Mouse (Mus musculus) adrenal gland, adult (tissue): ENCODE results near the gene Pld6.

Experiments
- DNase-seq, 2 experiments: peaks; one replicate each; pipeline ENCODE4 v3.0.0; 2022 to 2023; ENCODE audit warnings: low spot score in 1 of 2; ENCODE audit not compliant: inconsistent age in 2 of 2

The Pld6 gene

DNA sequence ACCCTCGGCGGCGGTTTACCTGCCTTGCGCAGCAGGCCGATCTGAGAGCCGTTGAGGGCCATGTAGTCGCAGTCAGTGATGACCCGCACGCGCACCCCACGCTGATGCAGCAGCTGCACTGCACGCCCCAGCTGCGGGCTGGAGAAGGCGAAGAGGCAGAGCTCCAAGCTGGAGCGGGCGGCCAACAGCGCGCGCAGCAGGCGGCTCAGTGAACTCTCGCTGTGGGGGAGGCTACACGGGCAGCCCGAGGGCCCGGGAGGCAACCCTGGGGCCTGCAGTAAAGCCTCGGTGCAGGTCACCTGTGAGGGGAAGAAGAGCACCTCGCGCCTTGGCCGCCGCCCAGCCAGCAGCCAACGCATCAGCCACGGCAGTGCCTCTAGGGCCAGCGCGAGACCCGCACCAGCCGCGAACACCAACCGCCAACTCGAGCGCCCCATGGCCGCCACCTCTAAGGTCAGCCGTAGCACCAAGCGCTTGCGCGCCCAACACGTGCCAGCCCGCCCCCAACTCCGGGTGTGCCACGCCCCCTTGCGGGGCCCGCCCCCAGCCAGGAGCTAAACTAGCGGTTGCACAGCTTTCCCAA lies at the start of gene Pld6:
TSS of gene Pld6 (minus strand) at position 447 of the 583 bp plus-strand sequence.
- DNase-seq = peak; percentile 58 to 77

DNA sequence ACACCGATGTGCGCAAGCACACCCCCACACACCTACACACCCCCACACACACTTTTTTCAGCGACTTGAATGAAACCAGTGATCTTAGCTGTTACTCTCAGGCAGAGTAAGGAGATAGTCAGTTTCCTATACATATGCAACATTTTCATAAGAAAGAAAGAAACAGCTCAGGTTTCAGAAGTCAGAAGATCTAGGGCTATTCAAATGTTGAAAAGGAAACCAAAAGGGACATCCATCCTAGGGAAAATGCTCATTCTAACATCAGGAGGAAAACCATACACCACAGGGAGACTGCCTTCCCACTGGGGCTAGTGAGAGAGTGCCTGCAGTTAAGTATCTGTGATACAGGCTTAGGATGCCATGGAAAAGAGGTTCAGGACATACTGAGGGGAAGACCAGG lies 34.2 kb upstream of the Pld6 start:
- peak in 1 of 2 experiments; percentile 24 for DNase-seq

DNA sequence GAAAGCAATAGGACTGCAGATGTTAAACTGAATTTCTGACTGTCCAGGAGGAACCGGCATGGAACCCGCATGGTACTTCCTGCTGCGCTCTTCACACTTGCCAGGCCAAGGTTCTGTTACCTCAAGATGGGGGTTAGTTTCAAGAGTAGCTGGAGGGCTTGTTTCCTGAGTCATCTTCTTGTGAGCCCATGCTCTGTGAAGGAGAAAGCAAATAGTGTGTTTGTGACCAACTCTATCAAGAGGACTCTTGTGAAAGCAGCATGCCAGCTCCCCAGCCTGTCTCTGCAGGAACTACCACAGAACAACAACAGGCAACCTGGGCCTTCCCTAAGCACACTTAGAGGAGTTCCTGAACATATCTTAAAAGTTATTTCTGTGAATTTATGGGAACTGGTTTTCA lies 30.5 kb upstream of the Pld6 start:
- DNase-seq = peak in 1 of 2 experiments; percentile 33

DNA sequence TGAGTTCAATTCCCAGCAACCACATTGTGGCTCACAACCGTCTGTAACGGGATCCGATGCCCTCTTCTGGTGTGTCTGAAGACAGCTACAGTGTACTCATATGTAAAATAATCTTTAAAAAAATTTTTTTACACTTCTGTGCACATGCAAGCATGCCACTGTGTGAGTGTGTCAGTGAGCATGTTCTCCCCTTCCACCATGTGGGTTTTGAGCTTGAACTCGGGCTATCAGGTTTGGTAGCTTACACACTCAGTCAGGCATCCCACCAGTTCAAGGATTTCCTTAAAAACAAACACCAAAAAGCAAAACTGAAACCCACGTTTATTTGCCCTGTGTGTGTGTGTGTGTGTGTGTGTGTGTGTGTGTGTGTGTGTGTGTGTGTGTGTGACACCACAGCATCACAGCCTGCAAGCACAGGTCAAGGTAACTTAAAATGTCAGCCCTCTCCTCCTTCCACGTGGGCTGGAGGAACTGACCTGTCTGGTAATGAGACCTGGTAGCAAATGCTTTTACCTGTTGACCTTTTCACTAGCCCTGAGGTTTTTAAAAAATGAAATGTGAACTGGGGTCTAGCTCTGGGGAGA lies 28.1 kb upstream of the Pld6 start:
- DNase-seq = peak in 1 of 2 experiments; percentile 67

DNA sequence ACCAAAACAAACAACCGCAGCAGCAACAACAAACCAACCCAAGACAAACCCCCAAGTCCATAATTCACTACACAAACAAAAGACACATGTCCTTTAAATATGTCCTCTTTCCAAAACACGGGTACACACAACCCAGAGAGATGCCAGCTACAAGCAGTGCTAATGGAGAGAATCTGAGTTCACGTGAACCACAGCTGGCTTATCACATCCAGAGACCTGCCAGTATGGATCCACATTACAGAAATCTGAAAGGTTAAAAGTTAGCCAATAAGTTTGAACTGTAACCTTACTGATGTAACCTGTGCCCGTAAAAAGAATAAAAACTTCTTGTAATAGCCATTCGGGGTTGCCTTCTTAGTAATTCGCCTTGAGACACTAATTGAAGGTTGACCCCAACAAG lies 27.5 kb upstream of the Pld6 start:
- peak in 1 of 2 experiments; percentile 59 for DNase-seq

DNA sequence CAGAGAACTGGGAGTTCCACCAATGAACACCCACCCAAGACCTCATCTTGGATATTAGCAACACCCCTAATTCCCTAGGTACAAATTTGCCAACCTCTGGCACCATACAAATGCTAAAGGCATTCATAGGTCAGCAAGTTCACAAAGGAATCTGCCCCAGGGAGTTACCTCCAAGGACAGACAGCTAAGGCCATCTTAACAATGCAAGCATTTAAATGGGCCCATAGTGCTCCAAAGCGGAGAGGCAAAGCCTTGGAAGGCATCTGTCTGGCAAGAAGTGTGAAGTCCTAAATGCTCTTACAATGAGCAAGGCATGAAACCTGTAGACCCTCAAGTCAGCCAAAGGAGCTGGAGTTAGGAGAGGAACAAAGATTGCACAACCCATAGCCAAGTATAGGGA lies 26.9 kb upstream of the Pld6 start:
- DNase-seq = no peak

DNA sequence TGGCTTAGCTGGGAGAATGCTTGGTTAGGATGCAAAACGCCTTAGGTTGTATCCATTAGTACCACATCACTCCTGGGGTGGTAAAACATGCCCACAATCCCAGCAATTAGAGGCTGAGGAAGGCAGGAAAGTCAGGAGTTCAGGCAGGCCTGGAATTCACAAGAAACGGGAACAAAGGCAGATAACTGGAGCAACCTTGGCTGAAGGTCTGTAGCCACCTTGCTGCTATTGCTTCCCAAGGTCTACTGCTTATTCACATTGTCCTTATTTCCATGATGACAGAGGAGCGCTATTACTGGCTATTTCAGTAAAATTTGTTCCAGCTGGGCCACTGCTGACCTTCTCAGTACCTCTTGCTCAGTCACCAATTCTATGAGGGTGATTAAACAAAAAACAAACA lies 25.8 kb upstream of the Pld6 start:
- DNase-seq = peak; percentile 60 to 87

DNA sequence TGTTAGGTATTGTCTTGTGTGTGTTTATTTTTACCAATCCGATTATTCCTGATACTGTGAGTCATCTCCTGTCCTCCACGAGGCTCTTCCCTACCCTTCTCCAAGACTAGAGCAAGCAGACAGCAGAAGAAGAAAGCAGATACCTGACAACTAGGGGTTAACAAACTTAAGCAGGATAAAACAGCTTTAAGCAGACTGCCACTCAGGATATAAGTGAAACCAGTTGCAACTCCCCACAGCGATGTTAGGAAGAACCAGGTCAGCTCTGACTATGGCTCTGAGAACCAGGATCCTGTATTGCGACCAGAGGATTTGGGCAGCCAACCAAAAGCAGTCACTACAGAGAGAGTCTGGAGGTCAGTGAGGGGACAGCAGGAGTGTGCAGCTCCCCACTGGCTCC lies 23.8 kb upstream of the Pld6 start:
- peak; percentile 28 to 76 for DNase-seq

DNA sequence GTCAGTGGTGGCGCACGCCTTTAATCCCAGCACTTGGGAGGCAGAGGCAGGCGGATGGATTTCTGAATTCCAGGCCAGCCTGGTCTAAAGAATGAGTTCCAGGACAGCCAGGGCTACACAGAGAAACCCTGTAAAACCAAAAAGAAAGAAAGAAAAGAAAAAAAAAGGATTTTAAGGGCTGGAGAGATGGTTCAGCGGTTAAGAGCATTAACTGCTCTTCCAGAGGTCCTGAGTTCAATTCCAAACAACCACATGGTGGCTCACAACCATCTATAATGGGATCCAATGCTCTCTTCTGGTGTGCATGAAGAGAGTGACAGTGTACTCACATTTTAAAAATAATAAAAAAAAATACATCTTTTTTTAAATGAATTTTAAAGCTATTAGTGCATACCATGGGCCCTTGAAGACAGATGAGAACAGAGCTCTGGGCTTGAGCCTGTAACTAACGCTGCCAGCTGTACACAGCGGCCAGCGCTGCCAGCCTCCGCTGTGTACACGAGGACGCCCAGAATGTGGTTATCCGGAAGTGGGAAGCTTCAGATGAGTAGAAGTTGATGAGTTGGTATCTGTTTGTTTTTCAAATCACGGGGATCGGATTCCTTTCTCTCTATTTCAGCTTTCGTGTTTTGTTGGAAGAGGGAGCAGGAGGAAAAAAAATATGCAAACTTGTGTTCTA lies 23.2 kb upstream of the Pld6 start:
- no peak for DNase-seq

DNA sequence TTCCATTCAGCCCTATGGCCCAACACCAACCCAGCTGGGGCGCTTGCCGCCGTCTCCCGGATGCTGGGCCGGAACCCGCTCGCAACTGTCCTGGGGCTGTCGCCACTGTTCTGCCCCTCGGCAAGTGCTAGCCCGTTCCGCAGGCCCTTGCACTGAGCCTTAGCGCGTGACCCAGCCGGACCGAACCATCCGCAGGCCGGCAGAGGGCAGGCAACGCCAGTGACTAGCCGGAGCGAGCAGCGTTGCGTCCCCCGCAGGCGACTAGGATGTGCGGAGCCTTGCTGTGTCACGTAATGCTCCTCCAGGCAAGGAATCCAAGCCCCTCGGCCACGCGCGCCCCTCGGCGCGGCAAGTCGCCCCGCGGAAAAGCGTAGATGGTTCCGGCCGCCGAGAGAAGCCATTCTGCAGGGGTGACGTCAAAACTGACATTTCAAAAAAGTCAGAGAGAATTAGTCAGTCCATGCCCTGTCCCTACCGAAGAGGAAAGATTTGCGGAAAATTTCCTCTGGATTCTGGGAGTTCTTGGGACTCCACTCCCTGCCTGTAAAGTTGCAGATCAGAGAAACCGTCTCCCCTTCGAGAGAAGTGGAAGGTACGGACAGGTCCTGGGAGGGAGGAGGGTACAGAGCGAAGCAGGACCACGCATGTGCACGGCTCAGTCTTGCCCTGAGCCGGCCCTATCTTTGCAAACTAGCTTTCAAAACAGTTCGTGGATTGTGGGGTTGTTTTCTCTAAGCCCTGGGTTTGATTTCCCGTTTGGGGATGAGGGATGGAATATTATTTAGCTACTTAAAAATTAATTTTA lies 22.4 kb upstream of the Pld6 start, which contains the start of gene Flcn:
TSS of gene Flcn (minus strand) at position 347 of the 805 bp plus-strand sequence.
- DNase-seq = peak; percentile 89 to 98

DNA sequence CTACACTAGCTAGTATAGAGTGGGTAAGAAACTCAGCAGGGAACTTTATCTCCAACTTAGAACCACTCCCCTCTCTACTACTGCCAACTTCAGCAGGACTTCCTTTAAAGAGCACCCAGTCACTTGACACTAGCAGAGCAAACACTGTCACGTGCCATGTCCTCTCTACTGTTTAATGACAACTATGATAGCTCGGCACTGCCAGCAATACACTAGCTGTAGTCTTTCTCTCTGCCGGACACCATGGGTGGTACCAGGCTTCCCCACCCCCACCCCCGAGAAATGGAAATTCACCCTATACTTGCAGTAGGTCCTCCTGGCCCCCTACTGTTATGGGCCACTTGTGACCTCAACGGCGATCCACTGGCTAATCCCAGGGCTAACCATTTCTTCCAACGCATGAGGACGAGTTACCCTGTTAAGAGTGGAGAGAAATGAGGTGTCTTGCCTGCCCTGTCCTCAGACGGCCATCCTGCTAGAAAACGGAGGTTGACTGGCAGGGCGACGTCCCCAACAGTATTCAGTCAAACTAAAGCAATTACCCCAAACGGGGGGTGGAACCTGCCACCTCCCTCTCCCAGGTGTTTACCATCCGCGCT lies 21.7 kb upstream of the Pld6 start:
- peak; percentile 44 to 82 for DNase-seq

DNA sequence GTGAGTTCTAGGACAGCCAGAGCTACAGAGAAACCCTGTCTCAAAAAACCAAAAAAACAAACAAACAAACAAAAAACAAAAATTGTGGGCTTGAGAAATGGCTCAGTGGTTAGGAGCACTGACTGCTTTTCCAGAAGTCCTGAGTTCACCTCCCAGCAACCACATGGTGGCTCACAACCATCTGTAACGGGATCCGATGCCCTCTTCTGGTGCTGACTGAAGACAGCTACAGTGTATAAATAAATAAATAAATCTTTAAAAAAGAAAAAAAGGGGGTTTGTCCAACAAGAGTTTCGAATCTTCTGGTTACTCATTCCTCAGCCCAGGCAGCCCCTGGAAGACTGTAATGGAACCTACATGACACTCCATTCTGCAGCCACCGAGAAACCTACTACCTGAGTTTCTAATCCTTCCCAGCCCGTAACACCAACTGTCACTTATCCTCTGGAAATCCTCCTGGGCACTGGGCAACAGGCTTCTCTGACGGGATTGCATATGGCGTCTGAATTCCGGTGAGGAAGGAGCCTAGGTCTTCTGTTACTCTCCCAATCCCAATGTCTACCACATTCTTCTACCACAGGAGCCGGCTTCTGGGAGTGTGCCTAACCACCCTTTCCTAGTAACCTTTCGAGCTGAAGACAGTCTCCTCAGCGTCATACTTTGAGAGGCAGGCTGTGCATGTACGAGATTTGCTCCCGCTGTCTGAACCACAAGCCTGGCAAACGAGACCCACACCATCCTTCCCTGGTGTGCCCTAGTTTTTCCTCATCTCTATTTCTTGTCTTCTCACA lies 20.9 kb upstream of the Pld6 start:
- peak in 1 of 2 experiments; percentile 44 for DNase-seq

DNA sequence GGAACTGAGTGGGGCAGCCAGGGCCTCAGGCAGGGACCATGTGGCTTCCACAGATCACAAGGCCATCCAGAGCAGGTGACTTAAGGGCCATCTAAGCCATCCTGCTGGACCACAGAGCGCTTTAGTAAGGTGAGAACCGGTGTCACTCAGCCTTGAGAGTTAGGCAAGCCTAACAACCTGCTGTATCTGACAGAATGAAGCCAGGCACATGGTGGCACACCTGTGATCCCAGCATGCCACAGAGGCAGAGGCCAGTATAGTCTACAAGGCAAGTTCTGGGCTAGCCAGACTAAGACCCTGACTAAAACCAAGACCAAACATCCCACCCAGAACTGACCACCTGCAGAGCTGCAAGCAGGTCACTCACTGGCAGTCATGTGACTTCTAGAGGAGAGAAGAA lies 18.2 kb upstream of the Pld6 start:
- DNase-seq = no peak

DNA sequence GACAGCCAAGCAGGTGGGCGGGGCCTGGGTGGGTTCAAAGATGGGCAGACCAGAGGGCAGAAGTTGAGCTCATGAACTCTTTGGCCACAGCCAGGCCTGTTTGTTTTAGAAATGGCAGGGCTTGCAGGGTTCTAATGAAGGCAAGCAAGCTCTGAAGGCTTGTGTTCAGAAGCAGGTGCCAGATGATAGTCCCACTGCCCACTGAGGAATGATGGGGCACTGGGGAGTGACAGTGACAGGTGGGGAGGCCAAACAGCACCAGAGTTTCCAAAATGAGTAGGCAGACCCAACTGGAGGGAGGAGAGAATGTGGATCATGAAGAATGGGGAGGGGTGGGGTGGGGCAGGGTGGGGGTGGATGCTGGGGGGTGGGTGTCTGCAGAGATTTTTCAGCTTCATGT lies 17.8 kb upstream of the Pld6 start:
- DNase-seq = peak in 1 of 2 experiments; percentile 22

DNA sequence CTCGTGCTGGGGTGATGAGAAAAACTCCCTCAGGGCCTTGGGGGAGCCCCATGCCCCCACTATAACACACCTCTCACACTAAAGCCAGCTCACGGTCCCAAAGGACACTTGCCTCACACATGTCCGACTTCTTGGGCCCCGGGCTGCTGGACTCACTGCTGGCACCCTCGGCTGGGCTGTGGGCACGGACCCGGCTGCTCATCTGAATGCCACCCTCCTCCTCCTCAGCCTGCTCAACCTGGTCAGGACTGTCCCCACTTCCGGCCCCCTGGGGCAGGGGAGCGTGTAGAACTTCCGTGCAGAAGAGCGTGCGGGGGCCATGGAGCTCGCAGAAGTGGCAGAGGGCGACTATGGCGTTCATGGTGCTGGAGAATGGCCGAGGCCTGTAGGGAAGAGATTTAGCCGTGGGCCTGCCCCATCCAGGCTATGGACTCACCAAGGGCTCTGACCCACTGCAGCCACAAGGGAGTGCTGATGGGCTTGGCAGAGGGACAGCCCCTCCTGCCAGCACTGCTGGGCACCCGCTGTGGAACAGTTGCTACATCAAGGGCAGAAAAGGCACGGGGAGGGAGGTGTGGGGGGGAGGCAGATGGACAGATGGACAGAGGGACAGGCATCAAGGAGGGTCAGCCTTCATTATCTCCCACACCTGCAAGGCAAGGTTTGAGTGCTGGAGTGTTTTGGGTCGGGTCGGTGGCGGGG lies 17.1 kb upstream of the Pld6 start:
- peak in 1 of 2 experiments; percentile 58 for DNase-seq

DNA sequence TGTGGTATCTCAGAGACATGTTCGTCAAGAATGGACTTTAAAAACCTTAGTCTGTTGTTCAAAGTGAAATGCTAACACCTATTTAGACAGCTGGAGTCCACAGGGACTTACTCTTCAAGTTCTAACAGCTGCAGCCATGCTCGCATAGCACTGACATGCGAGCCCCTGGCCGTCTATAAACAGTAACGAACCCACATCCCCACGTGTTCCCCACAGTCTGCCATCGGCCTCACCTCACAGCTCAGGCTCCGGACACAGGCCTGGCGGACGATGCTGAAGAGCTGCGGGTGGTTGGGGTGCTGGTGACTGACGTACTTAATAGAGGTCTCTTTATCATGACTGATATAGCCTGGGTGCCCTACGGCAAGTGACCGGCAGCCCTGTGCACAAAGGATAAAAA lies 16.1 kb upstream of the Pld6 start:
- DNase-seq = no peak

DNA sequence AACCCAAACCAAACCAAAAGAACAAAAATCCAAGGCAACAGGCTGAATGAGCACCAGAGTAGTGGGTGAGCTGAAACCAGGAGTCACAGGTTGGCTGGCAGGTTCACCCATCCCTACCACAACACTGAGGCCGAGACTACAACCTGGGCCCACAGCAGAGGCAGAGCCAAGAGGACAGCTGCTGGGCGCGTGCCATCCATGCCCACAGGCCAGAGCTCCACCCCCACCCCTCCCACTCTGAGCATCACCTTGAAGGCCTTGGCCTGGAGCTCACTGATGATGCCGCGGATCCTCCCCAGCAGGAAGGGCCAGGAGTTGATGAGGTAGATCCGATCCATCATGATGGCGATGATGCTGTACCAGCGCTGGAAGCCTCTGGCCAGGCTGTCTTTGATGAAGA lies 14.4 kb upstream of the Pld6 start:
- no peak for DNase-seq

DNA sequence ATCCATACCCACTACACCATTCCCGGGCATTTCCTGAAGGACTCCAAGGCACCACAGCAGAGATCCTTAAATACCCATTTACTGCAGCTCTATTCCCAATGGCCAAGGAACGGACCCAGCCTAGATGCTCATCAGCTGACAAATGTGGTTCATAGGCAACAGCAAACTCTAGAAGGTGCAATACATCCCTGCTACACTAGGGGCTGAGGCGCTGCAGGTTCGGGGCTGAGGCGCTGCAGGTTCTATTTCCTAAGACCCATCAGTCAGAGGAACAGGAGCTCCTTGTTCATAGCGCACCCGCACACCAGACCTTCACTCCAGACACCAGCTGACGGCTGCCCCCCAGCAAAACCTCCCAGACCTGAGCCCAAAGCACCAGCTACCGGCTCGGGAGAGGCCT lies 13.0 kb upstream of the Pld6 start:
- no peak for DNase-seq

DNA sequence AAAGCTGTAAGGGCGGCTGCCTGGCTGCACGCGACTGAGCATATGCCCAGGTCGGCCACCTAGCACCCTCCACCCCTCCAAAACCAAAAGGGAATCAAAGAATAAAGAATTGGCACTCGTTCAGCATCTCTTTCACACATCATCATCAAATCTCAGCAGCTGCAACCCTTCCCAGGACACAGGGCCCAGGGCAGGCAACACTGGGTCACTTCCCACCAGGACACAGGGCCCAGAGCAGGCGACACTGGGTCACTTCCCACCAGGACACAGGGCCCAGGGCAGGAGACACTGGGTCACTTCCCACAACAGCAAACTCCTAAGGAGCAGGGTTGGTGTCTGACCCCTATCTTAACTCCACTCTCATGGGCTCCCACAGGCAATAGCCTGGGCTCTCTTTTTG lies 5.9 kb upstream of the Pld6 start:
- DNase-seq = no peak

DNA sequence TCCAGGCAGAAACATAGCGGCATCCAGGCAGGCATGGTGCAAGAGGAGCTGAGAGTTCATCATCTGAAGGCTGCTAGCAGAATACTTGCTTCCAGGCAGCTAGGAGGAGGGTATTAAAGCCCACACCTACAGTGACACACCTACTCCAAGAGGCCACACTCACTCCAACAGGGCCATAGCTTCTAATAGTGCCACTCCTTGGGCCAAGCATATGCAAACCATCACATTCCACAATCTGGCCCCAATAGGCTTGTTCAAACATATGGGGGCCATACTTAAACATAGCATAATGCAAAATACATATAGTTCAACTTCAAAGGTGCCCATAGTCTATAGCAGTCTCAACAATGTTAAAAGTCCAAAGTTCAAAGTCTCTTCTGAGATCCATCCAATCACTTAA lies 1.9 kb upstream of the Pld6 start:
- DNase-seq = no peak
